Mouse (Mus musculus) spleen, adult 18-20 months (tissue): ENCODE measurements at regions not wholly inside any gene's neighbourhood (a gene's known extent, or its start where the extent isn't known, plus 50 kb on each side); places are given as distances from the start of the nearest gene placed in this dataset.

Experiments
- DNase-seq, 2 experiments: peaks; one replicate each; pipeline ENCODE4 v3.0.0; 2022; ENCODE audit warnings: mixed read lengths in 2 of 2

GRCm38 (mm10) chr4:89446156-89446716 lies 135.4 kb upstream of the Cdkn2b start:
- DNase-seq, result no peak

- DNase-seq, result no peak
These were observed 134.6 kb upstream of the Cdkn2b start for GRCm38 (mm10) chr4:89445214-89446155.

GRCm38 (mm10) chr4:89442526-89442925 lies 131.7 kb upstream of the Cdkn2b start:
- no peak for DNase-seq

- DNase-seq, result no peak
These were observed 130.0 kb upstream of the Cdkn2b start for GRCm38 (mm10) chr4:89440821-89441220.

- no peak for DNase-seq
These were observed 129.5 kb upstream of the Cdkn2b start for GRCm38 (mm10) chr4:89440326-89440725.

- DNase-seq, result no peak
These were observed 127.8 kb upstream of the Cdkn2b start for GRCm38 (mm10) chr4:89438665-89439064.

GRCm38 (mm10) chr4:89436764-89437163 lies 125.9 kb upstream of the Cdkn2b start:
- no peak for DNase-seq

GRCm38 (mm10) chr4:89434152-89434551 lies 123.3 kb upstream of the Cdkn2b start:
- no peak for DNase-seq

GRCm38 (mm10) chr4:89433528-89433927 lies 122.7 kb upstream of the Cdkn2b start:
- DNase-seq, result no peak

- DNase-seq, result no peak
These were observed 120.7 kb upstream of the Cdkn2b start for GRCm38 (mm10) chr4:89431520-89431919.

- no peak for DNase-seq
These were observed 117.6 kb upstream of the Cdkn2b start for GRCm38 (mm10) chr4:89428465-89428864.

GRCm38 (mm10) chr4:89427345-89428293 lies 116.8 kb upstream of the Cdkn2b start:
- DNase-seq, result no peak

- DNase-seq, result no peak
These were observed 115.1 kb upstream of the Cdkn2b start for GRCm38 (mm10) chr4:89425916-89426315.

- no peak for DNase-seq
These were observed 111.0 kb upstream of the Cdkn2b start for GRCm38 (mm10) chr4:89421694-89422354.

GRCm38 (mm10) chr4:89420868-89421267 lies 110.0 kb upstream of the Cdkn2b start:
- DNase-seq, result no peak

- DNase-seq, result no peak
These were observed 108.7 kb upstream of the Cdkn2b start for GRCm38 (mm10) chr4:89419507-89419906.

GRCm38 (mm10) chr4:89405624-89406167 lies 94.9 kb upstream of the Cdkn2b start:
- no peak for DNase-seq

GRCm38 (mm10) chr4:89403151-89403550 lies 92.3 kb upstream of the Cdkn2b start:
- no peak for DNase-seq

GRCm38 (mm10) chr4:89402324-89402723 lies 91.5 kb upstream of the Cdkn2b start:
- no peak for DNase-seq

- DNase-seq, result no peak
These were observed 90.9 kb upstream of the Cdkn2b start for GRCm38 (mm10) chr4:89401696-89402095.

GRCm38 (mm10) chr4:89400342-89400741 lies 89.5 kb upstream of the Cdkn2b start:
- DNase-seq, result no peak

- no peak for DNase-seq
These were observed 88.4 kb upstream of the Cdkn2b start for GRCm38 (mm10) chr4:89399277-89399676.
